Mouse (Mus musculus) large intestine, adult 2 months (tissue): ENCODE data around the gene Klk9. TPM values are rescaled to one million over a fixed set of nuclear protein-coding genes. Genes with fewer than 3 reads are reported as not detected.

ENCODE experiments used
- DNase-seq: peaks from one replicate; pipeline ENCODE4 v3.0.0-alpha.2; 2012; ENCODE audit warnings: low read depth, low spot score
- WGBS: fragments of 180-500 bp; shearing (Covaris S2); methylation state at CpG from one replicate; pipeline ENCODE4 v1.1.7; 2018; 5-methylcytosine and 5-hydroxymethylcytosine counted together
- polyA plus RNA-seq: library from polyadenylated mRNA; depleted of rRNA; stranded (reverse); fragments of >200 nt; gene quantifications from 2 replicates; pipeline ENCODE4 v1.2.3, GENCODE M21; 2012; rRNA removed

Klk9 gene
- polyA plus RNA-seq, 1 experiment: not detected

GRCm38 (mm10) chr7:43785286-43785685, 6.4 kb upstream of the Klk9 start:
- WGBS: 74% methylated on average over 1 of the region's 1 CpGs

GRCm38 (mm10) chr7:43788096-43788495, 3.6 kb upstream of the Klk9 start:
- DNase-seq: no peak
- WGBS: 69% methylated on average over 3 of the region's 3 CpGs

More at GRCm38 (mm10) chr7:43785286-43785685, 6.4 kb upstream of the Klk9 start:
- no peak for DNase-seq

- WGBS: 38% methylated on average over 2 of the region's 2 CpGs
- no peak for DNase-seq
Observed at GRCm38 (mm10) chr7:43789295-43789694, 2.4 kb upstream of the Klk9 start.

DNA sequence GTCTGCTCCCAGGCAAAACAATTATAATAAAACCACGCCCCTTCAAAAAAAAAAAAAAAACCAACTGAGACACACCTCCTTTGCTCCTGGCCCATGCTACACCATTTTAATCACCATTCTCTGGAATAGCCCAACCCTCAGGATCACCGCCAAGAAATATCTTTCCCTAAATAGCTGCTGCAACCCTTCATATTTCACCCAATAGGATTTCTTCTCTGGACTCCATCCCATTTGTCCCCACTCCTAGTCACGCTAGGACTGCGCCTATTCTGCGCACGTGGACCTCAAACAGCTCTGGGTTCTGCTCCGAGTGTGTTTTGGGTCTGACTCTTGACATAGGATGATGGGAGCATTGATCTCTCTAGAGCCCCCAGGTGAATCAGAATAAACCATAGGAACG, 4.7 kb downstream of the Klk9 start:
- WGBS: 7% methylated on average over 8 of the region's 8 CpGs
- no peak for DNase-seq

DNA sequence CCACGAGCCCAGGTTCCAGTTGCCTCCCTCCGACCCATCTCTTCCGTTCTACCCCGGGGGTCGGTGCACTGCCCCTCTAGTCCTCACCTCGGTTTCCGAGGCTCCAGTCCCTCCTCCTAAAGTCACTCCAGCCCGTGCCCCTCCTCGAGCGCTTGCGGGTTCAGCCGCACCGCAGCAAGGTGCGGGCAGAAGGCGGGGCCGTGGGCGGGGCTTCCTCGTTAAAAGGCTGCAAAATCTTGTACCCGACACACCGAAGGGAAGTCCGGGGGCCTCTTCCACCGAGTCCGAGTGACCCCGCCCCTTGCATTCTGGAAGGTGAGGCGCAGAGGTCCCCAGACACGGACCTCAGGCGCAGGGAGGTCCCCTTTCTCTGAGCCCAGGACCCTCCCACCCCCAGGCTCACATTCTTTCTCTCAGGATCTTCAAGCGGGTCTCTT, 5.7 kb downstream of the Klk9 start, which contains the start of gene Klk8:
Gene Klk8, plus strand, starts transcription at position 245 of the 437 bp plus-strand sequence.
- under 1% methylated on average over 28 of the region's 28 CpGs for WGBS

GRCm38 (mm10) chr7:43797844-43798462, 6.3 kb downstream of the Klk9 start:
- WGBS: 38% methylated on average over 13 of the region's 13 CpGs
- no peak for DNase-seq

More for the DNA sequence above, 5.7 kb downstream of the Klk9 start, which contains the start of gene Klk8:
- DNase-seq: no peak

- WGBS: 69% methylated on average over 7 of the region's 7 CpGs
- DNase-seq: no peak
Observed at GRCm38 (mm10) chr7:43799876-43800275, 8.2 kb downstream of the Klk9 start.

DNA sequence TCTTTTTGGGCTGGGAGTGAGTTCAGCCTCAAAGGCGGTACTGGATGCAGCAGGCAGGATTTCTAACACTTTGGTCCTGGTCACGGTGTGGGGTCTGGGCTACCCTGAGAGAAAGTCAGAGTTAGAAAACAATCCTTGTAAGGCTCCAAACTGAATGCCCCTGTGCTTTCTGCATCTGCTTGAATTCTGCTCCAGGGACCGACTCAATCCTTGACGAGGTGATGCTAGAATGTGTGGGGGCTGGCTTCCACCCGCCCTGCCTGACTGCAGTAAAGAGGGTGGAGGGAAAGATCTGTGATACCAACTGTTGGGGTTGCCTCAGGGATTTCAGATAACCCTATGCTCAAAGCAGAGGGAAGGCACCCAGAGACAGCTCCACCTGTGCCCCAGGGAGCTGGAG, 19.3 kb downstream of the Klk9 start, which contains the start of gene Klk7:
Gene Klk7, plus strand, starts transcription at position 301 of the 400 bp plus-strand sequence.
- no peak for DNase-seq
- WGBS: 57% methylated on average over 5 of the region's 5 CpGs

DNA sequence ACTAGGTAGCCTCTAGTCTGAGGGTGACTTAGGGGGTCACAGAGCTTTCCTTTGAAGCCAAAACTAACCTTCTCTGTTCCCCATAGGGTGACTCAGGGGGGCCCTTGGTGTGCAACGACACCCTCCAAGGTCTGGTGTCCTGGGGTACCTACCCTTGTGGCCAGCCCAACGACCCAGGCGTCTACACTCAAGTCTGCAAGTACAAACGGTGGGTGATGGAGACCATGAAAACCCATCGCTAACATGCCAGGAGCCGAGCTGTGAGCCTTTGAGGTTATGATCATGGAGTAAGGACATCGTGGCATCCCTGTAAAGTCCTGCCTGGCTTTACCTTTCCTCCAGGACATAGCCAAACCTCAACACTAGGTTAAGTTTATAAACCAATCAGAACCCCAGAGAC, 23.5 kb downstream of the Klk9 start:
- DNase-seq: no peak
- 84% methylated on average over 7 of the region's 7 CpGs for WGBS

GRCm38 (mm10) chr7:43816746-43817145, 25.1 kb downstream of the Klk9 start:
- DNase-seq: no peak

- WGBS: 63% methylated on average over 7 of the region's 7 CpGs
- no peak for DNase-seq
Observed at GRCm38 (mm10) chr7:43821581-43821980, 29.9 kb downstream of the Klk9 start.

DNA sequence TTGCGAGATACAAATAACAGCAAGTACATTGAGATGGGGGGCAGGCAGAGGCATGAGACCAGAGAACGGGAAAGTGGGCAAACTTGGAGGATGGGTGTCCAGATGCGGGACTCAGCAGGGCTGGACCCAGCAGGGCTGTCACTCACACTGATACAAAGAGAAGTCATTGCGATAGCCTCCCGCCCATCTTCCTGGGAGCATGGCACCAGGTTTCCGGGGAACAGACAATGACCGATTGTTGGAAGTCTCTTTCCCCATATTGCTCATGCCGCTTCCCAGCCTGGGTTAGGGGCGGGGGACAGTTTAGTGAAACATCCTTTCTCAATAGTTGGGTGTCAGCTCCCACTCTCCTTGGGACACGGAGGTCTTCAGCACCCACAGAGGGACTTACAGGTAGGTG, 32.5 kb downstream of the Klk9 start, which contains the start of gene Klk6:
Gene Klk6, plus strand, starts transcription at position 301 of the 400 bp plus-strand sequence.
- WGBS: 76% methylated on average over 10 of the region's 10 CpGs
- DNase-seq: no peak

GRCm38 (mm10) chr7:43826056-43826455, 34.4 kb downstream of the Klk9 start:
- WGBS: 59% methylated on average over 5 of the region's 5 CpGs
- no peak for DNase-seq

DNA sequence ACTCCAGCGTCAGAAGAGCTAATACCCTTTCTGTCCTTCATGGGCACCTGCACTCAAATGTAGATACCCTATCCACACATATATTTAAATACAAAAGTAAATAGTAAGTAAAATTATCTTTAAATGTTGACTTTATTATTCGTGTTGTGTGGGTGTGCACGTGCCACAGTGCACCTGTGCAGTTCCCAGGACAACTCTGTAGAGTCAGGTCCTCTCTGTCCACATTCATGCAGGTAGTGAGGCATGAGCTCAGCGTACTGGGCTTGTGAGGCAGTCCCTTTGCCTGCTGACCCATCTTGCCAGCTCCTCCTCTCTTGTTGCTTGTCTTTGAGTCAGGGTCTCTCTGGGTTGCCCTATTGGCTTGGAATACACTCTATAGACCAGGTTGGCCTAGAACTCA, 36.0 kb downstream of the Klk9 start:
- no peak for DNase-seq

DNA sequence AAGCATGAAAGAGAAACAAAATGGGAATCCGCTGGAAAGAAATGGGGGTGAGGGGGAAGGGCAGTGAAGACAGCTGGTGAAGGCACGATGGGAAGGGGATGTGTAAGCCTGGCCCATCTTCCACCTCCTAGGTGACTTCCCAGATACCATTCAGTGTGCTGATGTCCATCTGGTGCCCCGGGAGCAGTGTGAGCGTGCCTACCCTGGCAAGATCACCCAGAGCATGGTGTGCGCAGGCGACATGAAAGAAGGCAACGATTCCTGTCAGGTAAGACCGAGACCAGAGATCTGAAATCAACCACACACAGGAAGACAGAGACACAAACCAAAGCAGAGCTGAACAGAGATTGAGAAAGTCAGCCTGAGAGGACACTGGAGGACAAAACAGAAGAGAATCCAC, 37.3 kb downstream of the Klk9 start:
- 87% methylated on average over 8 of the region's 8 CpGs for WGBS
- DNase-seq: no peak

More for the DNA sequence above, 36.0 kb downstream of the Klk9 start:
- WGBS: 68% methylated on average over 4 of the region's 4 CpGs

DNA sequence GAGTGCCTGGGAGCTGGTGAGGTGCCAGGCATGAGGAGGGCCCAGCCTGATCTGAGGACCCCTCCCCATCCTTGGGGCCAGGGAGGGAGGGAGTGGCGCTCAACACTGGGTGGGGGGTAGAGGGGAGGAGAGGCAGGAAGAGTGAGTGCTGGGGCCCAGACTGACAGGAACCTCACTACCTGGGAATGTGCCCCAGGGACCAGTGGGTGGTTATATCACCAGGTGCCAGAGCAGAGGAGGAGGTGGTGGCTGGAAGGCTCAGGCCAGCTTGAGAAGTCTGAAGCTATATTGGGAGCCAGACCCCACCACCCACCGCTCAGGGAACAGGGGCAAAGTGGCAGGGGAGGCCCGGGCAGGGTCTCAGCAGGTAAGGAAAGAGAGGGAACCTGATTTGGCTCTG, 50.0 kb downstream of the Klk9 start, which contains the start of gene Klk5:
Gene Klk5, plus strand, starts transcription at position 271 of the 400 bp plus-strand sequence.
- DNase-seq: no peak
- 38% methylated on average over 3 of the region's 3 CpGs for WGBS

- 84% methylated on average over 4 of the region's 4 CpGs for WGBS
- no peak for DNase-seq
Observed at GRCm38 (mm10) chr7:43843801-43844200, 52.1 kb downstream of the Klk9 start.

Other genes starting within 250 kb of the Klk9 start
- 2.2 and 5.0 TPM in 2 replicates for gene Cd33, start 247.5 kb upstream of the Klk9 start, polyA plus RNA-seq
- gene Zfp658, start 229.6 kb upstream of the Klk9 start, polyA plus RNA-seq: 0.83 and 1.3 TPM in 2 replicates
- gene Zfp719, start 212.3 kb upstream of the Klk9 start, polyA plus RNA-seq: 0.98 and 1.7 TPM in 2 replicates
- gene Zfp819, start 184.7 kb upstream of the Klk9 start, polyA plus RNA-seq: 0.10 TPM in 1 of 2 replicates, not detected in the other
- gene Ceacam18, start 157.2 kb upstream of the Klk9 start, polyA plus RNA-seq: 19.4 and 35.3 TPM in 2 replicates
- gene Siglece, start 131.7 kb upstream of the Klk9 start, polyA plus RNA-seq: 4.4 and 4.8 TPM in 2 replicates
- gene Ctu1, start 119.9 kb upstream of the Klk9 start, polyA plus RNA-seq: 8.8 and 9.2 TPM in 2 replicates
- 0.16 TPM in 2 replicates for gene Klk14, start 101.5 kb upstream of the Klk9 start, polyA plus RNA-seq
- gene Klk13, start 79.3 kb upstream of the Klk9 start, polyA plus RNA-seq: not detected in 2 replicates
- gene Klk12, start 23.0 kb upstream of the Klk9 start, polyA plus RNA-seq: not detected in 2 replicates
- not detected in 2 replicates for gene Klk11, start 17.3 kb upstream of the Klk9 start, polyA plus RNA-seq
- gene Klk10, start 10.9 kb upstream of the Klk9 start, polyA plus RNA-seq: 0.21 and 0.69 TPM in 2 replicates
- gene Klk8, start 5.7 kb downstream of the Klk9 start, polyA plus RNA-seq: 3.1 TPM in 2 replicates
- gene Klk7, start 19.4 kb downstream of the Klk9 start, polyA plus RNA-seq: not detected in 2 replicates
- not detected in 2 replicates for gene Klk6, start 32.6 kb downstream of the Klk9 start, polyA plus RNA-seq
- not detected in 2 replicates for gene Klk5, start 50.1 kb downstream of the Klk9 start, polyA plus RNA-seq
- gene Klk4, start 89.3 kb downstream of the Klk9 start, polyA plus RNA-seq: not detected in 2 replicates
- gene Klk15, start 141.8 kb downstream of the Klk9 start, polyA plus RNA-seq: not detected in 2 replicates
- not detected in 2 replicates for gene Klk1b8, start 158.8 kb downstream of the Klk9 start, polyA plus RNA-seq
- not detected in 2 replicates for gene Klk1b1, start 174.9 kb downstream of the Klk9 start, polyA plus RNA-seq
- gene Klk1b9, start 184.2 kb downstream of the Klk9 start, polyA plus RNA-seq: not detected in 2 replicates
- not detected in 2 replicates for gene Klk1b11, start 204.0 kb downstream of the Klk9 start, polyA plus RNA-seq
- gene Klk1b26, start 220.3 kb downstream of the Klk9 start, polyA plus RNA-seq: not detected in 2 replicates